Mouse (Mus musculus) MEL (cell line): ENCODE data around the gene Nudt3. TPM values are rescaled to one million over a fixed set of nuclear protein-coding genes. Genes with fewer than 3 reads are reported as not detected.

ENCODE experiments used
- DNase-seq: peaks from one replicate; pipeline ENCODE4 v3.0.0; 2011; ENCODE audit warnings: low read depth, low spot score
- H3K27ac ChIP-seq: 2 replicates; pipeline ENCODE4 v1.5.1; 2012; ENCODE audit warnings: low read depth, mild to moderate bottlenecking, control low read depth, low read length, moderate library complexity; ENCODE audit not compliant: control insufficient read depth
- H3K27me3 ChIP-seq, 2 experiments: fragments of 150-350 bp in 1 of 2; sonication (generic) in 1 of 2; 2 replicates each; pipeline ENCODE4 v1.6.1; 2012; ENCODE audit warnings: low read length in 2 of 2, mild to moderate bottlenecking in 2 of 2, improper control_type of control experiment in 1 of 2, moderate library complexity in 1 of 2; ENCODE audit not compliant: insufficient read depth in 2 of 2, control insufficient read depth in 1 of 2
- H3K36me3 ChIP-seq, 2 experiments: 2 replicates each; pipeline ENCODE4 v1.6.1; 2012 to 2014; ENCODE audit warnings: low read length in 2 of 2, improper control_type of control experiment in 1 of 2, inconsistent platforms in 1 of 2, mild to moderate bottlenecking in 1 of 2; ENCODE audit not compliant: insufficient read depth in 2 of 2, control insufficient read depth in 1 of 2
- H3K4me1 ChIP-seq, 2 experiments: fragments of 150-350 bp in 1 of 2; sonication (generic) in 1 of 2; 2 replicates each; pipeline ENCODE4 v1.6.1; 2012; ENCODE audit warnings: low read length in 2 of 2, improper control_type of control experiment in 1 of 2, mild to moderate bottlenecking in 1 of 2; ENCODE audit not compliant: insufficient read depth in 2 of 2, control insufficient read depth in 1 of 2
- H3K4me3 ChIP-seq, 2 experiments: fragments of 150-350 bp in 1 of 2; sonication (generic) in 1 of 2; 2 replicates each; pipeline ENCODE4 v1.5.1; 2012; ENCODE audit warnings: low read depth in 2 of 2, low read length in 2 of 2, mild to moderate bottlenecking in 2 of 2, moderate library complexity in 2 of 2, control low read depth in 1 of 2, improper control_type of control experiment in 1 of 2; ENCODE audit not compliant: control insufficient read depth in 1 of 2, insufficient read depth in 1 of 2
- H3K79me2 ChIP-seq: 2 replicates; pipeline ENCODE4 v1.6.1; 2012; ENCODE audit warnings: mild to moderate bottlenecking, low read length, moderate library complexity; ENCODE audit not compliant: control insufficient read depth, poor library complexity, insufficient read depth
- H3K9ac ChIP-seq: 2 replicates; pipeline ENCODE4 v1.6.1; 2012; ENCODE audit warnings: low read depth, mild to moderate bottlenecking, control low read depth, low read length, moderate library complexity; ENCODE audit not compliant: control insufficient read depth, poor library complexity, severe bottlenecking
- H3K9me3 ChIP-seq: fragments of 150-350 bp; sonication (generic); replicated peaks from 2 replicates; pipeline ENCODE4 v1.6.1; 2012; ENCODE audit warnings: mild to moderate bottlenecking, low read length, improper control_type of control experiment, moderate library complexity; ENCODE audit not compliant: insufficient read depth
- BHLHE40 ChIP-seq: IDR thresholded peaks from 2 replicates; pipeline ENCODE4 v1.6.1; 2012; ENCODE audit warnings: low read depth, mild to moderate bottlenecking, inconsistent platforms, low read length, improper control_type of control experiment, borderline replicate concordance
- CHD1 ChIP-seq: IDR thresholded peaks from 2 replicates; pipeline ENCODE4 v1.6.1; 2012; ENCODE audit warnings: low read depth, mild to moderate bottlenecking, inconsistent platforms, low read length, improper control_type of control experiment
- CHD2 ChIP-seq: IDR thresholded peaks from 2 replicates; pipeline ENCODE4 v1.6.1; 2011; ENCODE audit warnings: low read length, improper control_type of control experiment
- CTCF ChIP-seq, 3 experiments: IDR thresholded peaks in 2 of 3; conservative IDR thresholded peaks in 1 of 3; 2 replicates each; pipeline ENCODE4 v1.5.1; 2011 to 2012; ENCODE audit warnings: low read length in 3 of 3, low read depth in 2 of 3, mild to moderate bottlenecking in 2 of 3, improper control_type of control experiment in 1 of 3, inconsistent platforms in 1 of 3, mixed read lengths in 1 of 3, moderate library complexity in 1 of 3; ENCODE audit not compliant: control insufficient read depth in 1 of 3, insufficient read depth in 1 of 3, poor library complexity in 1 of 3, severe bottlenecking in 1 of 3
- E2F4 ChIP-seq: IDR thresholded peaks from 2 replicates; pipeline ENCODE4 v1.6.1; 2011; ENCODE audit warnings: low read depth, low read length, improper control_type of control experiment, borderline replicate concordance
- ELF1 ChIP-seq: IDR thresholded peaks from 2 replicates; pipeline ENCODE4 v1.6.1; 2014; ENCODE audit warnings: low read depth, mild to moderate bottlenecking, inconsistent platforms, low read length, improper control_type of control experiment, moderate library complexity
- ETS1 ChIP-seq: IDR thresholded peaks from 2 replicates; pipeline ENCODE4 v1.6.1; 2012; ENCODE audit warnings: low read depth, mild to moderate bottlenecking, inconsistent platforms, low read length, improper control_type of control experiment, moderate library complexity
- GABPA ChIP-seq: IDR thresholded peaks from 2 replicates; pipeline ENCODE4 v1.6.1; 2012; ENCODE audit warnings: low read depth, mild to moderate bottlenecking, inconsistent platforms, low read length, improper control_type of control experiment, moderate library complexity
- GATA1 ChIP-seq: IDR thresholded peaks from 2 replicates; pipeline ENCODE4 v1.6.1; 2011; ENCODE audit warnings: low read depth, low read length, improper control_type of control experiment
- HCFC1 ChIP-seq: IDR thresholded peaks from 2 replicates; pipeline ENCODE4 v1.6.1; 2012; ENCODE audit warnings: low read depth, mild to moderate bottlenecking, inconsistent platforms, low read length, improper control_type of control experiment, moderate library complexity
- JUND ChIP-seq: IDR thresholded peaks from 2 replicates; pipeline ENCODE4 v1.6.1; 2011; ENCODE audit warnings: low read depth, mild to moderate bottlenecking, improper control_type of control experiment, low read length
- KAT2A ChIP-seq: conservative IDR thresholded peaks from 2 replicates; pipeline ENCODE4 v1.6.1; 2012; ENCODE audit warnings: low read depth, low read length, improper control_type of control experiment, inconsistent platforms
- MAFK ChIP-seq: IDR thresholded peaks from 2 replicates; pipeline ENCODE4 v1.6.1; 2011; ENCODE audit warnings: low read depth, mild to moderate bottlenecking, low read length, improper control_type of control experiment, borderline replicate concordance
- MAX ChIP-seq: IDR thresholded peaks from 2 replicates; pipeline ENCODE4 v1.6.1; 2011; ENCODE audit warnings: low read length, improper control_type of control experiment
- MAZ ChIP-seq: IDR thresholded peaks from 2 replicates; pipeline ENCODE4 v1.6.1; 2012; ENCODE audit warnings: low read depth, mild to moderate bottlenecking, inconsistent platforms, low read length, improper control_type of control experiment
- MEF2A ChIP-seq: IDR thresholded peaks from 2 replicates; pipeline ENCODE4 v1.6.1; 2014; ENCODE audit warnings: low read depth, mild to moderate bottlenecking, inconsistent platforms, low read length, improper control_type of control experiment; ENCODE audit not compliant: poor library complexity, insufficient replicate concordance, severe bottlenecking; ENCODE audit errors: extremely low read depth
- MXI1 ChIP-seq: IDR thresholded peaks from 2 replicates; pipeline ENCODE4 v1.6.1; 2011; ENCODE audit warnings: mild to moderate bottlenecking, low read depth, low read length, improper control_type of control experiment
- MYB ChIP-seq: IDR thresholded peaks from 2 replicates; pipeline ENCODE4 v1.6.1; 2011; ENCODE audit warnings: mild to moderate bottlenecking, low read depth, low read length, improper control_type of control experiment
- NELFE ChIP-seq: IDR thresholded peaks from 2 replicates; pipeline ENCODE4 v1.6.1; 2011; ENCODE audit warnings: low read depth, low read length, improper control_type of control experiment
- NRF1 ChIP-seq: IDR thresholded peaks from 2 replicates; pipeline ENCODE4 v1.6.1; 2014; ENCODE audit warnings: low read depth, mild to moderate bottlenecking, inconsistent platforms, low read length, improper control_type of control experiment, moderate library complexity; ENCODE audit not compliant: poor library complexity, insufficient read depth, severe bottlenecking
- POLR2A ChIP-seq, 2 experiments: IDR thresholded peaks; 2 replicates each; pipeline ENCODE4 v1.6.1; 2011 to 2012; ENCODE audit warnings: low read length in 2 of 2, mild to moderate bottlenecking in 2 of 2, control low read depth in 1 of 2, improper control_type of control experiment in 1 of 2, low read depth in 1 of 2, moderate library complexity in 1 of 2; ENCODE audit not compliant: control insufficient read depth in 1 of 2, insufficient read depth in 1 of 2, poor library complexity in 1 of 2
- POLR2AphosphoS5 ChIP-seq: IDR thresholded peaks from 2 replicates; pipeline ENCODE4 v1.6.1; 2012; ENCODE audit warnings: low read depth, borderline replicate concordance, mild to moderate bottlenecking, inconsistent platforms, low read length, moderate library complexity, mixed read lengths
- RAD21 ChIP-seq: IDR thresholded peaks from 2 replicates; pipeline ENCODE4 v1.6.1; 2011; ENCODE audit warnings: mild to moderate bottlenecking, low read depth, low read length, improper control_type of control experiment
- RCOR1 ChIP-seq: IDR thresholded peaks from 2 replicates; pipeline ENCODE4 v1.6.1; 2012; ENCODE audit warnings: low read depth, mild to moderate bottlenecking, inconsistent platforms, low read length, improper control_type of control experiment
- SIN3A ChIP-seq: IDR thresholded peaks from 2 replicates; pipeline ENCODE4 v1.6.1; 2012; ENCODE audit warnings: low read length, improper control_type of control experiment, inconsistent platforms
- SMC3 ChIP-seq: IDR thresholded peaks from 2 replicates; pipeline ENCODE4 v1.6.1; 2011; ENCODE audit warnings: low read depth, low read length, improper control_type of control experiment
- TAL1 ChIP-seq: IDR thresholded peaks from 2 replicates; pipeline ENCODE4 v1.6.1; 2012; ENCODE audit warnings: mild to moderate bottlenecking, inconsistent platforms, low read length, moderate library complexity, mixed read lengths
- TBP ChIP-seq: IDR thresholded peaks from 2 replicates; pipeline ENCODE4 v1.8.0; 2011; ENCODE audit warnings: low read depth, low read length, improper control_type of control experiment
- TCF12 ChIP-seq: IDR thresholded peaks from 2 replicates; pipeline ENCODE4 v1.6.1; 2014; ENCODE audit warnings: low read depth, mild to moderate bottlenecking, inconsistent platforms, low read length, improper control_type of control experiment, moderate library complexity
- UBTF ChIP-seq: IDR thresholded peaks from 2 replicates; pipeline ENCODE4 v1.6.1; 2012; ENCODE audit warnings: low read depth, mild to moderate bottlenecking, inconsistent platforms, low read length, improper control_type of control experiment, moderate library complexity, borderline replicate concordance; ENCODE audit not compliant: insufficient read depth
- USF1 ChIP-seq: IDR thresholded peaks from 2 replicates; pipeline ENCODE4 v1.6.1; 2014; ENCODE audit warnings: low read depth, mild to moderate bottlenecking, inconsistent platforms, low read length, improper control_type of control experiment, moderate library complexity
- USF2 ChIP-seq, 2 experiments: IDR thresholded peaks; 2 replicates each; pipeline ENCODE4 v1.6.1; 2011 to 2012; ENCODE audit warnings: improper control_type of control experiment in 2 of 2, low read length in 2 of 2, borderline replicate concordance in 1 of 2, inconsistent platforms in 1 of 2, low read depth in 1 of 2, mild to moderate bottlenecking in 1 of 2; ENCODE audit not compliant: insufficient read depth in 1 of 2
- ZC3H11A ChIP-seq: IDR thresholded peaks from 2 replicates; pipeline ENCODE4 v1.6.1; 2012; ENCODE audit warnings: low read depth, mild to moderate bottlenecking, inconsistent platforms, low read length, improper control_type of control experiment
- ZKSCAN1 ChIP-seq: IDR thresholded peaks from 2 replicates; pipeline ENCODE4 v1.6.1; 2012; ENCODE audit warnings: low read depth, mild to moderate bottlenecking, inconsistent platforms, low read length, improper control_type of control experiment, moderate library complexity
- ZMIZ1 ChIP-seq: IDR thresholded peaks from 2 replicates; pipeline ENCODE4 v1.6.1; 2012; ENCODE audit warnings: low read depth, mild to moderate bottlenecking, inconsistent platforms, low read length, improper control_type of control experiment, moderate library complexity
- ZNF384 ChIP-seq: IDR thresholded peaks from 2 replicates; pipeline ENCODE4 v1.6.1; 2012; ENCODE audit warnings: low read depth, mild to moderate bottlenecking, inconsistent platforms, low read length, improper control_type of control experiment
- polyA plus RNA-seq, 2 experiments: library from polyadenylated mRNA; stranded (reverse) in 1 of 2; unstranded in 1 of 2; fragments of >175 nt in 1 of 2; fragments of >200 nt in 1 of 2; gene quantifications; 2 replicates each; pipeline versions ENCODE4 v1.2.1 to v1.2.4; 2012; ENCODE audit warnings: low replicate concordance in 2 of 2, low read depth in 1 of 2; ENCODE audit not compliant: insufficient read length in 2 of 2, insufficient read depth in 1 of 2, missing spikeins in 1 of 2
- total RNA-seq: library from RNA; depleted of rRNA; stranded (reverse); fragments of 300-350 nt; gene quantifications from 2 replicates; pipeline ENCODE4 v1.2.3, GENCODE M21; 2012

Nudt3 gene
- total and polyA plus RNA-seq, 3 experiments = 96.5 to 258 (median 97.0) TPM

DNA sequence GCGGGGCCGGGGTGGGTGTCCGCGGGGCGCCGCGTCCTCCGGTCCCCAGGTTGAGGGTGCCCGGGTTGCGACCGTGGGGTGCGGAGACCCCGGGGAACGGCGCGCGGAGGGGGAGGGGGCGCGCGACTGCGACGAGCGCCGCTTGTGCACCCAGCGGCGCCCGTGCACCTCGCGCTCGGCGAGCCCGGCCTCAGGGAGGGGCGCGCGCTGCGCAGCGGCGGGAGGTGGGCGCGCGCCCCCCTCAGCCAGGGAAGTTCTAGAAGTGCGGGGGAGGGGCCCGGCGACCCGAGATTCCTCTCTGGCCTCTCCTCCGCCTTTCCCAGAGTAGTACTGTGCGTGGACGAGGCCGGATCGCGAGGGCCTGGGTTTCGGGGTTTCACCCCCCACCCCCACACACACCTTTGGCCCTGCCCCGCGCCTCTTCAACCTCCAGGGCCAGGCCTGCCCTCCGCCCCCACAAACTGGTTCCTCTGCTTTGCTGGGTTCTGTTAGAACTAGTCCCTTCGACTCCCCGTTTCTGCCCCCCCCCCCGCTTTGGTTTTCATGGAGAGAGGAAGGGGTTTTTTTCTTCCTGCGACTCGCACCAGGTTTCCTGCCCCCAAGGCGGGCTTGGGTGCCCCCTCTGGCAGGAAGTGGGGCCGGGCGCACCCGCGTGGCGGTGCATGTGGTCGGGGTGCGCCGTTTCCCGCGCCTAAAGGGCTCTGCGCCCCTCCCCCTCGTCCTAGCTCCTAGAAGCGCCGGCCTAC, 65.9 kb downstream of the Nudt3 start:
- peaks cover 53% of the 10 kb centered on the region for H3K79me2 ChIP-seq
- DNase-seq = peak; percentile 91
- H3K9me3 ChIP-seq = no peaks in the 10 kb centered on the region
- H3K27me3 ChIP-seq = no peaks in the 10 kb centered on the region
- H3K36me3 ChIP-seq = peaks cover 5 to 21% of the 10 kb centered on the region in 2 experiments
- peaks cover 2 to 30% of the 10 kb centered on the region in 2 experiments for H3K4me1 ChIP-seq
- H3K9ac ChIP-seq = peak overlapping the region; percentile 99
- H3K4me3 ChIP-seq = peak overlapping the region; percentile 61 to 95
- peak overlapping the region; percentile 91 for H3K27ac ChIP-seq
- no peak for TF ChIP-seq ZKSCAN1
- no peak for TF ChIP-seq USF2 (IDR thresholded peaks at IDR 0.05; ENCODE audit: borderline replicate concordance in 1 of 2, insufficient read depth in 1 of 2, low read depth in 1 of 2, low read length in 2 of 2)
- peak; percentile 95 for TF ChIP-seq MAX
- TF ChIP-seq TBP = no peak
- no peak for TF ChIP-seq NRF1
- no peak for TF ChIP-seq RCOR1
- TF ChIP-seq ZMIZ1 = no peak
- no peak for TF ChIP-seq GATA1
- TF ChIP-seq UBTF = no peak
- TF ChIP-seq E2F4 = peak; percentile 55; the same call in 1 of the 2 replicates
- TF ChIP-seq SMC3 = no peak
- TF ChIP-seq ETS1 = peak; percentile 43; the same call in 1 of the 2 replicates
- no peak for TF ChIP-seq ELF1
- no peak for TF ChIP-seq POLR2AphosphoS5
- TF ChIP-seq CTCF (IDR thresholded peaks at IDR 0.05 in 2 of 3, conservative IDR thresholded peaks at IDR 0.05 in 1 of 3; ENCODE audit: control insufficient read depth in 1 of 3, insufficient read depth in 1 of 3, low read depth in 2 of 3, low read length in 3 of 3, poor library complexity in 1 of 3, severe bottlenecking in 1 of 3) = peak in 1 of 3 experiments; percentile 20; a peak in 1 of 6 replicates
- peak; percentile 92 for TF ChIP-seq MXI1
- no peak for TF ChIP-seq MAFK
- TF ChIP-seq MAZ = no peak; the same call in 1 of the 2 replicates
- no peak for TF ChIP-seq RAD21
- no peak for TF ChIP-seq JUND
- TF ChIP-seq SIN3A = peak; percentile 79
- no peak for TF ChIP-seq KAT2A
- no peak for TF ChIP-seq ZNF384
- no peak for TF ChIP-seq CHD1
- TF ChIP-seq CHD2 = no peak
- TF ChIP-seq BHLHE40 = no peak
- TF ChIP-seq MYB = no peak
- TF ChIP-seq TAL1 = no peak
- TF ChIP-seq USF1 = no peak
- TF ChIP-seq GABPA = no peak
- TF ChIP-seq TCF12 = no peak
- TF ChIP-seq NELFE = no peak
- peak; percentile 63; the same call in 1 of the 2 replicates for TF ChIP-seq HCFC1
- peak in 1 of 2 experiments; percentile 46; a peak in 1 of 4 replicates for TF ChIP-seq POLR2A (IDR thresholded peaks at IDR 0.05; ENCODE audit: control insufficient read depth in 1 of 2, insufficient read depth in 1 of 2, low read depth in 1 of 2, low read length in 2 of 2, poor library complexity in 1 of 2)
- TF ChIP-seq MEF2A = no peak
- no peak for TF ChIP-seq ZC3H11A
